16 mouse cellular contexts compared by ENCODE assay signal in genomic region chr5:36481114-36481513, GRCm38 (mm10). TPM values are rescaled to one million over a fixed set of nuclear protein-coding genes. Genes with fewer than 3 reads are reported as not detected.
DNase-seq lines count a peak whose midpoint lies in the region; ATAC-seq and TF ChIP-seq lines count a peak whose summit lies in the region.
"Had no signal": no experiment of that assay in that cellular context is flagged by ENCODE, and none has a peak within 500 bp of the region (broad histone marks: within the 10 kb centered on the region; RNA-seq: fewer than 3 reads in every experiment).

No protein-coding gene starts in this region.

- H3K36me3 ChIP-seq in heart, postnatal 0 days (replicated peaks; ENCODE audit: control insufficient read depth, insufficient read depth, low read length) = 0 out of 2 replicates have a peak, but pooled peaks cover 6% of the 10 kb centered on the region
- no peaks in the 10 kb centered on the region for H3K36me3 ChIP-seq in lung, postnatal 0 days (ENCODE audit: insufficient read depth, low read length)
- peaks cover 2% of the 10 kb centered on the region; the same call in 1 of the 2 replicates for H3K36me3 ChIP-seq in liver, embryonic 14.5 days (replicated peaks; ENCODE audit: control insufficient read depth, insufficient read depth, low read depth)

- 77% methylated on average over 1 of the region's 1 CpGs for WGBS in heart, postnatal 0 days
- WGBS in lung, postnatal 0 days = 62% methylated on average over 1 of the region's 1 CpGs
- WGBS in liver, embryonic 14.5 days (ENCODE audit: insufficient replicate concordance) = 63% methylated on average over 1 of the region's 1 CpGs

- DNase-seq in heart, postnatal 0 days (ENCODE audit: low spot score) = no peak
- DNase-seq in heart, postnatal 4 days = no peak
- peak; percentile 21 for DNase-seq in lung, postnatal 0 days (ENCODE audit: low spot score)
- no peak for DNase-seq in lung, postnatal 36 days
- peak; percentile 48 for DNase-seq in A20 (ENCODE audit: low read depth, low spot score)
- no peak for DNase-seq in liver, embryonic 14.5 days (ENCODE audit: low read depth in 3 of 3, low spot score in 3 of 3)
- no peak for DNase-seq in Muller cell, postnatal 12 days (ENCODE audit: inconsistent ontology term)
- DNase-seq in frontal cortex, postnatal 36 days (ENCODE audit: low spot score in 2 of 2) = no peak
- DNase-seq: adrenal gland, adult 8-10 months; cerebellum, adult 9-10 months; heart, postnatal 36 days; kidney, adult 11 months; lung, postnatal 14 days; right cerebral cortex, postnatal 25 days; thymus, postnatal 36 days had no signal

- no peak overlapping the region for H3K27ac ChIP-seq in heart, postnatal 0 days (ENCODE audit: low read depth)
- H3K27ac ChIP-seq in lung, postnatal 0 days (ENCODE audit: low read length) = no peak overlapping the region
- H3K27ac ChIP-seq in liver, embryonic 14.5 days = no peak overlapping the region
- H3K27ac ChIP-seq: limb, embryonic 15.5 days had no signal

- no peak overlapping the region for H3K4me3 ChIP-seq in heart, postnatal 0 days (ENCODE audit: low read depth, low read length)
- H3K4me3 ChIP-seq in lung, postnatal 0 days (ENCODE audit: low read depth, low read length) = no peak overlapping the region
- no peak overlapping the region for H3K4me3 ChIP-seq in liver, embryonic 14.5 days (ENCODE audit: insufficient read depth in 1 of 2, low read depth in 2 of 2, low read length in 2 of 2)
- H3K4me3 ChIP-seq: limb, embryonic 15.5 days had no signal

- no peak for ATAC-seq in heart, postnatal 0 days (ENCODE audit: insufficient read depth, low read depth)
- ATAC-seq in lung, postnatal 0 days = no peak
- no peak for ATAC-seq in liver, embryonic 14.5 days (ENCODE audit: insufficient read depth)

- H3K9ac ChIP-seq in heart, postnatal 0 days (replicated peaks; ENCODE audit: low read depth, low read length) = no peak overlapping the region
- H3K9ac ChIP-seq in lung, postnatal 0 days (replicated peaks; ENCODE audit: low read depth) = no peak overlapping the region
- H3K9ac ChIP-seq in liver, embryonic 14.5 days (replicated peaks) = no peak overlapping the region
- H3K9ac ChIP-seq: limb, embryonic 15.5 days had no signal

- peaks cover 10% of the 10 kb centered on the region for H3K27me3 ChIP-seq in heart, postnatal 0 days (ENCODE audit: control insufficient read depth, insufficient read depth, low read length)
- peaks cover 7% of the 10 kb centered on the region; the same call in 1 of the 2 replicates for H3K27me3 ChIP-seq in lung, postnatal 0 days (replicated peaks; ENCODE audit: insufficient read depth, low read length)
- peaks cover 11% of the 10 kb centered on the region for H3K27me3 ChIP-seq in liver, embryonic 14.5 days (ENCODE audit: control insufficient read depth, insufficient read depth, low read length)

- peaks cover 42% of the 10 kb centered on the region for H3K4me1 ChIP-seq in heart, postnatal 0 days (ENCODE audit: control insufficient read depth, insufficient read depth)
- H3K4me1 ChIP-seq in lung, postnatal 0 days (ENCODE audit: insufficient read depth, low read depth, low read length) = peaks cover 27% of the 10 kb centered on the region; the same call in 1 of the 2 replicates
- peaks cover 14 to 24% of the 10 kb centered on the region in 2 experiments for H3K4me1 ChIP-seq in liver, embryonic 14.5 days (replicated peaks; ENCODE audit: control insufficient read depth in 2 of 2, insufficient read depth in 2 of 2, low read length in 1 of 2)

- no peak overlapping the region for H3K4me2 ChIP-seq in heart, postnatal 0 days (ENCODE audit: low read depth, low read length)
- no peak overlapping the region for H3K4me2 ChIP-seq in lung, postnatal 0 days (replicated peaks; ENCODE audit: low read depth, low read length)
- no peak overlapping the region for H3K4me2 ChIP-seq in liver, embryonic 14.5 days (ENCODE audit: low read depth)
- H3K4me2 ChIP-seq: limb, embryonic 15.5 days had no signal

- TF ChIP-seq CTCF in heart, postnatal 0 days (IDR thresholded peaks at IDR 0.05; ENCODE audit: low read depth) = peak; percentile 31
- TF ChIP-seq CTCF in lung, postnatal 0 days (IDR thresholded peaks at IDR 0.05) = peak; percentile 52
- peak; percentile 34; the same call in 1 of the 2 replicates for TF ChIP-seq CTCF in liver, embryonic 14.5 days (IDR thresholded peaks at IDR 0.05; ENCODE audit: low read depth)

- H3K9me3 ChIP-seq in heart, postnatal 0 days (replicated peaks; ENCODE audit: control insufficient read depth, low read length) = no peaks in the 10 kb centered on the region
- H3K9me3 ChIP-seq in lung, postnatal 0 days (ENCODE audit: low read length) = no peaks in the 10 kb centered on the region
- no peaks in the 10 kb centered on the region for H3K9me3 ChIP-seq in liver, embryonic 14.5 days (ENCODE audit: control insufficient read depth, low read length)
- H3K9me3 ChIP-seq: limb, embryonic 15.5 days had no signal

- no peak for TF ChIP-seq EP300 in heart, postnatal 0 days (IDR thresholded peaks at IDR 0.05; ENCODE audit: low read depth)
- no peak for TF ChIP-seq EP300 in lung, postnatal 0 days (IDR thresholded peaks at IDR 0.05)
- TF ChIP-seq EP300 in liver, embryonic 14.5 days (IDR thresholded peaks at IDR 0.05; ENCODE audit: low read depth) = no peak

RNA-seq across cellular contexts. Expression of gene Tada2b, which starts 3.0 kb away (rescaled TPM):
- total RNA-seq in heart, postnatal 0 days (2014; rRNA removed; ENCODE audit: low replicate concordance) = 10.3 and 13.3 TPM in 2 replicates
- polyA plus RNA-seq in heart, postnatal 0 days (2015; fragmentation: Nextera tagmentation; extraction: Ambion mirVana) = 1.2 and 1.7 TPM in 2 replicates
- 10 to 100 TPM; 18.9 to 21.3 TPM for total RNA-seq in heart, postnatal 4 days (2021)
- 1.9 and 2.2 TPM in 2 replicates for polyA plus RNA-seq in lung, postnatal 0 days (2015; fragmentation: Nextera tagmentation; extraction: Ambion mirVana)
- polyA plus RNA-seq in liver, embryonic 14.5 days (2012; rRNA removed) = 3.7 and 4.6 TPM in 2 replicates
- 1.4 and 2.2 TPM in 2 replicates for polyA plus RNA-seq in liver, embryonic 14.5 days (2014; fragmentation: Nextera tagmentation; extraction: Ambion mirVana)

RNA-seq across cellular contexts. Expression of gene Ccdc96, which starts 3.3 kb away (rescaled TPM):
- not detected in 2 replicates for total RNA-seq in heart, postnatal 0 days (2014; rRNA removed; ENCODE audit: low replicate concordance)
- polyA plus RNA-seq in heart, postnatal 0 days (2015; fragmentation: Nextera tagmentation; extraction: Ambion mirVana) = 0.19 and 0.25 TPM in 2 replicates
- total RNA-seq in heart, postnatal 4 days (2021) = under 1 TPM; 0.19 to 0.23 TPM
- 2.1 and 2.8 TPM in 2 replicates for polyA plus RNA-seq in lung, postnatal 0 days (2015; fragmentation: Nextera tagmentation; extraction: Ambion mirVana)
- polyA plus RNA-seq in liver, embryonic 14.5 days (2012; rRNA removed) = 0.10 and 0.11 TPM in 2 replicates
- 0.11 and 0.18 TPM in 2 replicates for polyA plus RNA-seq in liver, embryonic 14.5 days (2014; fragmentation: Nextera tagmentation; extraction: Ambion mirVana)

RNA-seq across cellular contexts. Expression of gene Grpel1, which starts 16.3 kb away (rescaled TPM):
- 30.1 and 37.1 TPM in 2 replicates for total RNA-seq in heart, postnatal 0 days (2014; rRNA removed; ENCODE audit: low replicate concordance)
- 82.8 and 84.0 TPM in 2 replicates for polyA plus RNA-seq in heart, postnatal 0 days (2015; fragmentation: Nextera tagmentation; extraction: Ambion mirVana)
- total RNA-seq in heart, postnatal 4 days (2021) = 10 to 100 TPM; 58.3 to 61.5 TPM
- polyA plus RNA-seq in lung, postnatal 0 days (2015; fragmentation: Nextera tagmentation; extraction: Ambion mirVana) = 35.1 and 35.8 TPM in 2 replicates
- polyA plus RNA-seq in liver, embryonic 14.5 days (2012; rRNA removed) = 10.4 and 16.8 TPM in 2 replicates
- 40.6 and 42.4 TPM in 2 replicates for polyA plus RNA-seq in liver, embryonic 14.5 days (2014; fragmentation: Nextera tagmentation; extraction: Ambion mirVana)

Comparison
In these comparisons a context has a peak if more than half of its experiments do, and no peak if none do; other contexts are left out.
1. DNase-seq: peak in lung, postnatal 0 days (single experiment) and A20 (single experiment); none in heart, postnatal 0 days (single experiment), heart, postnatal 4 days (single experiment), lung, postnatal 36 days (single experiment), liver, embryonic 14.5 days (0 of 3), Muller cell, postnatal 12 days (single experiment) and frontal cortex, postnatal 36 days (0 of 2).
2. Peak in every context shown above with its lines, with median percentiles within 50 percentile points of each other: CTCF ChIP-seq.